Mouse (Mus musculus) right cerebral cortex, postnatal 25 days (tissue): Measurements from ENCODE around the gene Rin3.

Experiments
- DNase-seq: peaks from one replicate; pipeline ENCODE4 v3.0.0; 2022

The Rin3 gene

GRCm38 (mm10) chr12:102382180-102382579 lies 99.3 kb downstream of the Rin3 start:
- DNase-seq = no peak

DNA sequence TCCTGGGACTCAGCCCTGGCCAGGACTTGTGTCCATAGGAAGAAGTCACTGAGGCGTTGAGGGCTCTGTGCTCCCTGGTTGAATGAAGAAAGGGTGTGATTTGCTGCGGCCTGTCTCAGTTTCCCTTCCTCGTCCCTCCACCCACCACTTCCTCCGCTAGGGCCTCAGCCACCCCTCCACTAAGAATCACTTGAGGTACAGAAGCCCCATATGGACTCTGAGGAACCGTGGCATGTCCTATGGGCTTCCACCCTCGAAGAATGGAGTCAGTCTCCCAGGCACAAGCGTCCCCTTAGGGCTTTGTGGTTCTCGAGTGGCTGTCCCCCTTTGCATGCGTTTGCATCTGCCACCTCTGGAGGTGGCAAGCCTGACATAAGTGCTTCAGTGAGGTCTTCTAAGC lies 100.4 kb downstream of the Rin3 start:
- no peak for DNase-seq

- DNase-seq = no peak
These were observed 102.0 kb downstream of the Rin3 start for GRCm38 (mm10) chr12:102384819-102385218.

DNA sequence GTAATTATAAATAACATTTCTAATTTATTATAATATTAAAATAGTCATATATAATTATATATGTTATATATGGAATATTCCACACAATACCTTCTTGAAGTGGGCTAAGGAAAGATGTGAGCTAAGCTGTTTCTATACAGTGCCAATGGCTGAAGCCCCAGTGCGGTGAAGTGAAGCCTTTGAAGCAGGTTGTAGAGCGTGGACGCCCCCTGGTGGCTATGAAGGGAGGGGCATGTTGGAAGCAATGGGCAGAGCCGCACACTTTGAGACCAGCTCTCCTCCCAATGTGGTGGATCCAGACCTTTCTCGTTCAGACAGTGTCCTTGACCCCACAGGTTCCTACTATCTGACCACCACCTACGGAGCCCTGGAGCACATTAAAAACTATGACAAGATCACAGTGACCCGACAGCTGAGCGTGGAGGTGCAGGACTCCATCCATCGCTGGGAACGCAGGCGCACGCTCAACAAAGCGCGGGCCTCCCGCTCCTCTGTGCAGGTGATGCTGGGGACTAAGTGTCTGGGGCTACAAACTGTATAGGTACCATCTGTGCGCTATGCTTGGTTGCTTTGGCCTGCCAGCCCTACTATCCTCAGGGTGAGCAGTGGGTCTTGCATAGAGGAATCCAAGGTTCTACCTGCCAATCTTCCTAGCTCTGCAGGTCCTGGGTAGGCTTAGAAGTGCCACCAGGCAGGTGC lies 104.5 kb downstream of the Rin3 start:
- peak; percentile 82 for DNase-seq

- DNase-seq = no peak
These were observed 107.2 kb downstream of the Rin3 start for GRCm38 (mm10) chr12:102390042-102390441.

DNA sequence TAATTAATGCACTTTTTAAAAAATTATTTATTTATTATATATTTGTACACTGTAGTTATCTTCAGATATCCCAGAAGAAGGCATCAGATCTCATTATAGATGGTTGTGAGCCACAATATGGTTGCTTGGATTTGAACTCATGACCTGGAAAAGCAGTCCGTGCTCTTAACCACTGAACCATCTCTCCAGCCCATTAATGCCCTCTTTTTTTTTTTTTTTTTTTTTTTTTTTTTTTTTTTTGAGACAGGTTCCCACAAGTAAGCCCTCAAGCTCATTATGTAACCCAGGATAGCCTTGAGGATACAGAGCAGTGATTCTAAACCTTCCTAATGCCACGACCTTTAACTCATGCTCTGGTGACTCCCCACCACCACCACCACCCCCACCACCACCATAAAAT lies 108.3 kb downstream of the Rin3 start:
- DNase-seq = no peak

DNA sequence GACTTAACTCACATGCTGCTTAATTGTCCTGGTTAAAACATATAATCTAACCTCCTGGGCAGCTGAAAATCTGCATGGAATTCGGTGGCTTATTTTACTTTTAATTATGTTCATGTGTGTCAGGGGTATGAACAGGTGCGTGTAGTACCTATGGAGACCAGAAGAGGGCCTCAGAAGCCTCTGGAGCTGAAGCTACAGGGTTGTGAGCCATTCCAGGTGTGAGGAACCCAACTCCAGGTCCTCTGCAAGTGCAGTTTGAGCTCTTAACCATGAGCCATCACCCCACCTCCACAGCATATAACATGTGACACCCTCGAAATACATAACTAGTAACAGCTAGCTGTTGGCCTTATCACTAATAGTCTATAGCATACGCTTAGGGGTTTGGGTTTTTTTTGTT lies 109.1 kb downstream of the Rin3 start:
- no peak for DNase-seq

DNA sequence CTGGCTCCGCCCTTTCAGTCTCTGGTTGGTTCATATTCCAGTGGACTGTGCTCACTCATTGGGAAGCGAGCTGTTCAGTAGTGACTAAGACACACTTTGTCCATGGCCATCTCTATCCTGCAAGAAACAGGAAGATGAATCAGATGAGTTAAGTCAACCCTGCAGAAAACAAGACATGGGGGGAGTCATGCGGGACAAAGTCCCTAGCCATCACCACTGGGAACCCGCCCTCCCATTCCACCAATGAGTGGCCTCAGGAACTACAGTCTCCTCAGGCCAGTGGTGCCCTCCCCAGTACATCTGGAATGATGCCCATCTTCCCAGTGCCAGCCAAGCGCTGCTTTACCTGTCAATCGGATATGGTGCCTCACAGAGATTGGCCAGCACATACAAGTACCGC lies 111.6 kb downstream of the Rin3 start:
- no peak for DNase-seq

DNA sequence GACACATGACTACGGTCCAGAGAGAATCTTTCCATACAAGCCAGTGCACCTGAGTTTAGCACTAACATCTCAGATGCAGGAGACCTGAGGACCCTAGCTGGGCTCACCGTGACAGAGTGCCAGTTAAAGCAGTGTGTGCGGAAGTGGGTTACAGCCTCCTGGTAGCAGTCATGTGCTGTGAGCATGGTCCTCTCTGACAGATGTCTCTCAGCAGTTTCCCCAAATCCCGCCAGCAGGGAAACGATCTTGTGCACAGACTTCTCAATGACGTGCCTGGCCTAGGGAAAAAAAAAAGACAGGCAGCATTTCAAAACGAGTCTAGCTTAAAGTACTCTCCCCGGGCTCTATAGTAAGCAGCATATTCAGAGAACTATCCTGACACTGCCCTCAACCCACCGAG lies 112.7 kb downstream of the Rin3 start:
- DNase-seq = no peak

- no peak for DNase-seq
These were observed 113.4 kb downstream of the Rin3 start for GRCm38 (mm10) chr12:102395998-102396991.

GRCm38 (mm10) chr12:102398588-102398987 lies 115.7 kb downstream of the Rin3 start:
- DNase-seq = no peak

GRCm38 (mm10) chr12:102413171-102413570 lies 130.3 kb downstream of the Rin3 start:
- no peak for DNase-seq

GRCm38 (mm10) chr12:102414686-102415085 lies 131.8 kb downstream of the Rin3 start:
- no peak for DNase-seq

DNA sequence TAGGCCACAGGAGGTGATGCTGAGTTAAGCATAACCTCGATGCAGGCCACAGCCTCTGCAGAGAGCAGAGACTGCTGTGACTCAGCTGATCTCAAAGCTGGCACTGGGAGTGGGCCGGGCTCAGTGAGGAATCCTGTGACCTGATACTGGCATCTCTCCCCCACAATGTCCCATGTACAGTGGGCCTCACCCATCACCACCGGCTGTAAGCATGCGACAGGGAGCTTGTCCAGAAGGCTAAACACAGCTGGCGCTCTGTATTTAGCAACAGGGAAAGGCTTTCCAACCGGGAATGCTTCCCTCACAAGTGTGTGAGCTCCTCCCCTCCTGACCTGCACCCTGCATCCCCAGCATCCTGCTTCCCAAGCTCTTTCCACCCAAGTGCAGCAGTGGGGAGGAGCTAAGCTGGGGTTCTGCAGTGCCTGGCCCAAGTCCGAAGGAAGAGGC lies 133.6 kb downstream of the Rin3 start:
- DNase-seq = peak; percentile 40

DNA sequence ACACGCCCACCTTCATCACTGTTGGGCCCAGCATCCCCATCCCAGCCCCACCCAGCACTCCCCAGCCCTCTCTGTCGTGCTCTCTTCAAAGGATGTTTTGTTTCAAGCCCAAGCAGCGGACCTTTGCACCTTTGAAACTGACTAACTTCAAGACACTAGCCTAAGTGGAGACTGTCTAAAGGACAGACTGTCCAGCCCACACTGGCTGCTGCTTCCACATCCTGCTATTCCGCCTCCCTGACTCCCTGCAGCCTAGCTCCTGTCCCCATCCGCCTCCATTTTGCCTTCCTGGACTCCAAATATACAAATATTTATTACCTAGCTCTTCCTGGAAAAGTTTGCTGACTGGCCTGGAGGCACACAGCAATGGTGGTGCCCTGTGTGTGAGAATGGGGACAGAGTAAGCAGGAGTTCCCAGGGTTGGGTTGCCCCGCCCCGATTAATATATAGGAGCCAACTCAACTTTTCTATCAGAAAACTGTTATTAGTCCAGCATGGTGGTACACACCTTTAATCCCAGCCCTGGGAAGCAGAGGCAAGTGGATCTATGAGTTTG lies 134.2 kb downstream of the Rin3 start:
- no peak for DNase-seq

GRCm38 (mm10) chr12:102417701-102418100 lies 134.9 kb downstream of the Rin3 start:
- DNase-seq = no peak

GRCm38 (mm10) chr12:102419544-102419943 lies 136.7 kb downstream of the Rin3 start:
- DNase-seq = no peak

DNA sequence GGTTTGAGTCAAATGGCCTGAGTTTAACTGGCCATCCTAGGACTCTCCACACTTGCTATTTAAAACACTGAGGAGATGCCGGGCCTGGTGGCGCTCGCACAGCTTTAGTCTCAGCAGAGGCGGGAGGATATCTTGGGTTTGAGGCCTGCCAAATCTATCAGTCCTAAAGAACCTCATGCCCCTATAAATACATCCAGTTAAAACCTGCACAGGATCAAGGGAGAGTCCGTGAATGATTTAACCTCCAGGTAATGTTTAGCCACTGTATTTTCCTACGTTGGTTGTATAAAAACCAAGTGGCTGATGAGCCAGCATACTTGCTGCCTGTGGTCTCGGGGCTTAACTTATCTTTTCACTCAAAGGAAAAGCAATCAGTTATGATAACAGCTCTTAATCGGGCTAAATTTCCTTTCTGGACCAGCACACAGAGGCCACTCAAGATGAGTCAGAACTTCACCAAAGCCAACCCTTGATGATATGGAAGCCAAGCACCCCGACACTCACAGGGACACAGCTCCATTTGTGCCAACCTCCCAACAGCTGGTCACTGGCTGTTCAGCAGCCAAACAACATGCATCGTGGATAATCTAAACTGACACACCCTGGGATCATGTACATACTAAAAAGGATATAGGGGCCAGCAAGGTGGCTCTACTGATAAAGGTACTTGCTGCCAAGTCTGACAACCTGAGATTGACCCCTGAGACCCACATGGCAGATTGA lies 137.5 kb downstream of the Rin3 start:
- no peak for DNase-seq

GRCm38 (mm10) chr12:102422065-102422464 lies 139.2 kb downstream of the Rin3 start:
- no peak for DNase-seq

GRCm38 (mm10) chr12:102422623-102423320 lies 139.9 kb downstream of the Rin3 start:
- DNase-seq = no peak

DNA sequence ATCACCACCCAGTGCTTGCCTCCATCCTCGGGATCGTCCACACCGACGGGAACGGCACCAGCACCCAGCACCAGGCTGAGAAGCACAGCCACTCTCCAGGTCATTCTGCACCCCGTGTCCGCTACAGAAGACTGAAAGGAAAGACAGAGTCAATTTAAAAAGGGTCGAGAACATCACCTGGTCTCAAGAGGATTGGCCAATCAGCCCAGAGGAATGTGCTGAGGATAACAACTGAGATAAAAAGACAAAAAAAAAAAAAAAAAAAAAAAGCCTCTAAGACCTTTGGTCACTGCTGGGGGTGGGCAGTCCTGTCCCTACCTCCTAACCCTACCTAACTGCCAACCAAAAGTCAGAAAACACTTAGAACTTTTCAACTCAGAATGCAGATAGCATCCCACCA lies 140.8 kb downstream of the Rin3 start:
- no peak for DNase-seq

GRCm38 (mm10) chr12:102424456-102424855 lies 141.6 kb downstream of the Rin3 start:
- no peak for DNase-seq
